22 mouse cellular contexts compared by ENCODE assay signal in genomic region chrX:136060698-136061097, GRCm38 (mm10). TPM values are rescaled to one million over a fixed set of nuclear protein-coding genes. Genes with fewer than 3 reads are reported as not detected.
DNase-seq lines count a peak whose midpoint lies in the region; ATAC-seq and TF ChIP-seq lines count a peak whose summit lies in the region.
"Had no signal": no experiment of that assay in that cellular context is flagged by ENCODE, and none has a peak within 500 bp of the region (broad histone marks: within the 10 kb centered on the region; RNA-seq: fewer than 3 reads in every experiment).

No protein-coding gene starts in this region.

- H3K4me1 ChIP-seq in liver, adult 2 months (ENCODE audit: control insufficient read depth, insufficient read depth, low read length) = no peaks in the 10 kb centered on the region
- no peaks in the 10 kb centered on the region for H3K4me1 ChIP-seq in stomach, embryonic 16.5 days (ENCODE audit: control insufficient read depth, insufficient read depth, low read length)
- H3K4me1 ChIP-seq: embryonic facial prominence, embryonic 12.5 days; forebrain, embryonic 15.5 days; heart, embryonic 10.5 days had no signal

- no peaks in the 10 kb centered on the region for H3K27me3 ChIP-seq in liver, adult 2 months (ENCODE audit: control insufficient read depth, insufficient read depth, low read length)
- H3K27me3 ChIP-seq in stomach, embryonic 16.5 days (ENCODE audit: control insufficient read depth, insufficient read depth, low read length) = no peaks in the 10 kb centered on the region
- H3K27me3 ChIP-seq: forebrain, embryonic 15.5 days had no signal

- no peaks in the 10 kb centered on the region for H3K79me2 ChIP-seq in liver, adult 2 months (ENCODE audit: control insufficient read depth, insufficient read depth, low read length)

- no peak overlapping the region for H3K9ac ChIP-seq in liver, adult 2 months (ENCODE audit: low read depth, low read length)
- no peak overlapping the region for H3K9ac ChIP-seq in stomach, embryonic 16.5 days (ENCODE audit: low read length)
- H3K9ac ChIP-seq: embryonic facial prominence, embryonic 12.5 days; forebrain, embryonic 15.5 days had no signal

- TF ChIP-seq CTCF in liver, adult 2 months (IDR thresholded peaks at IDR 0.05; ENCODE audit: low read depth, low read length) = no peak

- TF ChIP-seq POLR2A in liver, adult 2 months (IDR thresholded peaks at IDR 0.05; ENCODE audit: extremely low read depth, insufficient read depth, low read length) = no peak

- no peaks in the 10 kb centered on the region for H3K36me3 ChIP-seq in liver, adult 2 months (ENCODE audit: control insufficient read depth, insufficient read depth, low read length)
- H3K36me3 ChIP-seq in stomach, embryonic 16.5 days (ENCODE audit: control insufficient read depth, insufficient read depth, low read length) = no peaks in the 10 kb centered on the region
- H3K36me3 ChIP-seq: embryonic facial prominence, embryonic 12.5 days; forebrain, embryonic 15.5 days; heart, embryonic 10.5 days had no signal

- H3K4me3 ChIP-seq in liver, adult 2 months (ENCODE audit: insufficient read depth, low read depth, low read length) = no peak overlapping the region
- H3K4me3 ChIP-seq in stomach, embryonic 16.5 days (replicated peaks; ENCODE audit: low read length) = no peak overlapping the region
- H3K4me3 ChIP-seq: embryonic facial prominence, embryonic 12.5 days; forebrain, embryonic 15.5 days; heart, embryonic 10.5 days had no signal

- H3K27ac ChIP-seq in liver, adult 2 months (replicated peaks; ENCODE audit: insufficient read depth, low read depth, low read length) = no peak overlapping the region
- H3K27ac ChIP-seq in stomach, embryonic 16.5 days (ENCODE audit: low read length) = no peak overlapping the region
- H3K27ac ChIP-seq: embryonic facial prominence, embryonic 12.5 days; forebrain, embryonic 15.5 days; heart, embryonic 10.5 days had no signal

- DNase-seq in liver, adult 2 months (ENCODE audit: extremely low read depth, low read depth, low spot score) = peak; percentile 73
- DNase-seq in liver = no peak
- peak; percentile 32 for DNase-seq in lung, postnatal 25 days (ENCODE audit: low spot score)
- DNase-seq in lung, postnatal 14 days = no peak
- no peak for DNase-seq in spleen, adult 12 weeks (ENCODE audit: low spot score)
- no peak for DNase-seq in urinary bladder, adult 2 months (ENCODE audit: low spot score)
- DNase-seq: adrenal gland, postnatal 10 days; cerebellum, adult 11 months; cerebellum, adult 8-10 months; cerebellum, postnatal 25 days; gastrocnemius, postnatal 36 days; heart, adult 18-20 months; heart, postnatal 10 days had no signal

- no peak overlapping the region for H3K4me2 ChIP-seq in stomach, embryonic 16.5 days (ENCODE audit: low read depth, low read length)
- H3K4me2 ChIP-seq: embryonic facial prominence, embryonic 12.5 days; forebrain, embryonic 15.5 days had no signal

- 14% methylated on average over 1 of the region's 1 CpGs for WGBS in liver, adult 2 months
- 67% methylated on average over 1 of the region's 1 CpGs for WGBS in stomach, embryonic 16.5 days

- peak; percentile 66; the same call in 1 of the 2 replicates for ATAC-seq in stomach, embryonic 16.5 days (ENCODE audit: insufficient read depth, low FRiP score)
- ATAC-seq: forebrain, embryonic 15.5 days had no signal

- H3K9me3 ChIP-seq in stomach, embryonic 16.5 days (replicated peaks; ENCODE audit: control insufficient read depth, low read length) = no peaks in the 10 kb centered on the region
- H3K9me3 ChIP-seq: embryonic facial prominence, embryonic 12.5 days; forebrain, embryonic 15.5 days; heart, embryonic 10.5 days had no signal

RNA-seq across cellular contexts. Expression of gene Bex2, which starts 7.3 kb away (rescaled TPM):
- total RNA-seq in liver, adult 2 months (2014; rRNA removed) = 0.40 TPM in 1 of 2 replicates, not detected in the other
- polyA plus RNA-seq in liver, adult 2 months (2012; rRNA removed) = 0.13 TPM in 1 of 2 replicates, not detected in the other
- polyA plus RNA-seq in stomach, embryonic 16.5 days (2015; fragmentation: Nextera tagmentation; extraction: Ambion mirVana) = 80.4 and 92.3 TPM in 2 replicates
- 1.2 and 1.4 TPM in 2 replicates for polyA plus RNA-seq in urinary bladder, adult 2 months (2012; rRNA removed)
- total RNA-seq: gastrocnemius, postnatal 36 days; heart, adult 18-20 months; MEL had no signal

RNA-seq across cellular contexts. Expression of gene Nxf3, which starts 24.4 kb away (rescaled TPM):
- total RNA-seq in liver, adult 2 months (2014; rRNA removed) = not detected in 2 replicates
- polyA plus RNA-seq in liver, adult 2 months (2012; rRNA removed) = not detected in 2 replicates
- polyA plus RNA-seq in stomach, embryonic 16.5 days (2015; fragmentation: Nextera tagmentation; extraction: Ambion mirVana) = not detected in 2 replicates
- 0.04 and 0.08 TPM in 2 replicates for polyA plus RNA-seq in urinary bladder, adult 2 months (2012; rRNA removed)
- total RNA-seq: adrenal gland, postnatal 10 days; gastrocnemius, adult 8-10 months; gastrocnemius, postnatal 36 days; heart, adult 18-20 months; heart, postnatal 10 days; hematopoietic stem cell, adult 5-6 weeks; MEL had no signal
- polyA plus RNA-seq: forebrain, embryonic 11.5 days; forebrain, embryonic 15.5 days had no signal

RNA-seq across cellular contexts. Expression of gene Arxes1, which starts 27.5 kb away (rescaled TPM):
- not detected in 2 replicates for total RNA-seq in liver, adult 2 months (2014; rRNA removed)
- polyA plus RNA-seq in liver, adult 2 months (2012; rRNA removed) = not detected in 2 replicates
- polyA plus RNA-seq in stomach, embryonic 16.5 days (2015; fragmentation: Nextera tagmentation; extraction: Ambion mirVana) = 22.1 and 26.9 TPM in 2 replicates
- polyA plus RNA-seq in urinary bladder, adult 2 months (2012; rRNA removed) = 0.99 and 1.3 TPM in 2 replicates
- total RNA-seq: gastrocnemius, postnatal 36 days; hematopoietic stem cell, adult 5-6 weeks; MEL had no signal
- polyA plus RNA-seq: C2C12 had no signal

Comparison
In these comparisons a context has a peak if more than half of its experiments do, and no peak if none do; other contexts are left out.
1. DNase-seq: peak in liver, adult 2 months (single experiment) and lung, postnatal 25 days (single experiment); none in liver (single experiment), lung, postnatal 14 days (single experiment), spleen, adult 12 weeks (single experiment) and urinary bladder, adult 2 months (single experiment).
2. RNA of gene Bex2, which starts 7.3 kb away (polyA plus RNA-seq): 80.4 to 92.3 TPM in stomach, embryonic 16.5 days; 1.2 to 1.4 TPM in urinary bladder, adult 2 months and 0.13 TPM in liver, adult 2 months; every median in the first group is over 10 times any median in the second.